Mouse (Mus musculus): Measurements from ENCODE around the gene Cycs.

The Cycs gene

DNA sequence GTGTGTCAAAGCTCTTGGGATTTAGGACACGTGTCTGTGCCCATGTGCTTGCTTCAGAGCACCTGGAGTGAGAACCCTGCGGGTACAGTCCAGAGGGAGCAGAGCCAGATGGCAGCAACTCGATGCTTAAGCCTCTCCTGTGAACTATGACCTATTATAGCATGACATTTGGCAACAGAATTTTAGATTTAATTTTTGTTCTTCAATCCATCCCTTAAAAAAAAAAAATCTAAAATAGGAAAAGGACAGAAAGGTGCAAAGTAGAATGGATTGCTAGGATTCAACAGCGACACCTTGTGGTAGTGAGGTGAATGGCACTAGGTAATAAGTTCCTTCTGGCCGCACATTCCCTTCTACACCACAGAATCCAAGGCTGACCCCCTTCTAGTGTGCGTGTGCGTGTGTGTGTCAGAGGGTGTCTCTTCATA is 39.7 kb downstream of the Cycs start:
- H3K27me3 ChIP-seq (ENCODE audit: control insufficient read depth, insufficient read depth, low read length, poor library complexity, severe bottlenecking) = no peaks in the 10 kb centered on the region
- H3K36me3 ChIP-seq (ENCODE audit: control insufficient read depth, insufficient read depth, low read length, poor library complexity, severe bottlenecking) = no peaks in the 10 kb centered on the region
- peak; percentile 74 for DNase-seq (ENCODE audit: low read depth, low spot score)

- DNase-seq (ENCODE audit: low read depth, low spot score) = no peak
- Histone ChIP-seq H3K36me3 (ENCODE audit: control insufficient read depth, insufficient read depth, low read length, poor library complexity, severe bottlenecking) (no peaks in the 10 kb centered on the region), H3K27me3 (ENCODE audit: control insufficient read depth, insufficient read depth, low read length, poor library complexity, severe bottlenecking) (no peaks in the 10 kb centered on the region)
Observed at GRCm38 (mm10) chr6:50525846-50526245, 40.5 kb downstream of the Cycs start.

- no peak for DNase-seq (ENCODE audit: low read depth, low spot score)
- H3K27me3 ChIP-seq (ENCODE audit: control insufficient read depth, insufficient read depth, low read length, poor library complexity, severe bottlenecking) = no peaks in the 10 kb centered on the region
- no peaks in the 10 kb centered on the region for H3K36me3 ChIP-seq (ENCODE audit: control insufficient read depth, insufficient read depth, low read length, poor library complexity, severe bottlenecking)
Observed at GRCm38 (mm10) chr6:50524261-50524896, 42.0 kb downstream of the Cycs start.

DNA sequence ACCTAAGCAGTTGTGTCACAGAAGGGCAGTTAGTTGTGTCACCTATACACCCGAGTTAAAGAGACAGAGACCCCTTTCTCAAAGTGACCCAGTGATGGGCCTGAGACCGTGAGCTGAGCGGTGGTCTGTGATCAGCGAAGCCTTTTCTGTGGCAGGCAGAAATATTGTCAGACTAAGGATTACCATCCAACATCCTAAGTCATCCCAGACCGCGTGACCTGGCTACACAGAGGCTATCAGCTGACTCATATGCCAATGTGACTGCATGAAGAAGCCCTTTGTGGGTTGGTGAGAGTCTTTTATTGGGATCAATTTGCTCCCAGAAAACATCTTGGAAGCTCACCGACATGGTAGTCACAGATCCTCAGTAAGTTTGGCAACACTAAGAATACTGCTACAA is 43.6 kb downstream of the Cycs start:
- no peaks in the 10 kb centered on the region for H3K27me3 ChIP-seq (ENCODE audit: control insufficient read depth, insufficient read depth, low read length, poor library complexity, severe bottlenecking)
- no peak for DNase-seq (ENCODE audit: low read depth, low spot score)

DNA sequence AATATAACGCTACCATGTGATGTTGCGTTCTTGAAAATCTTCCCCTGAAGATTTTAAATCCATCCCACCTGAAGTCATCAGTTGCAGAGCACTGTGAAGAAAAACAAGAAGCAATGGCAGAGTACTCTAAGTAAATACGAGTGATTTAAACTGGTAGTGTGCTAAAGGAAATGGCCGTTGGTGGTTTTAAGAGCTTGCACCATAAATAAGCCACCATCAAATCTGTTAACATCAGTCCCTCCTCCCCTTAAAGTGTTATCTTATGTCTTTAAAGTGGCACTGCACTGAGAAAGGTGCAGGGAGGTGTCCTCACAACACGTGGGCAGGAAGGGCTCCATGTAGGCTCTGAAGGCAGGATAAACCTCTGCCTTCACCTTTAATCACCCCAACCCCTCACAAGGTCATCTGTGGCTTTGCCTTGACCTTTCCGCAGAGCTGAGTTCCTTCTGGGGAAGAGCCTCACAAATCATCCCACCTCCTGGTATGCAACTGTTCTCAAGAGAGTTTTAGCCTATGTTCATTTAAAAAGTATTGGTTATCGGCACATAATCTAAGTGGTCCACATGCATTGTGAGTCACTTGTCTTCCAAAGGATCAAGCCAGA is 44.7 kb downstream of the Cycs start:
- H3K36me3 ChIP-seq (ENCODE audit: control insufficient read depth, insufficient read depth, low read length, poor library complexity, severe bottlenecking) = no peaks in the 10 kb centered on the region
- no peak for DNase-seq (ENCODE audit: low read depth, low spot score)
- no peaks in the 10 kb centered on the region for H3K27me3 ChIP-seq (ENCODE audit: control insufficient read depth, insufficient read depth, low read length, poor library complexity, severe bottlenecking)

More for the DNA sequence above, 43.6 kb downstream of the Cycs start:
- H3K36me3 ChIP-seq (ENCODE audit: control insufficient read depth, insufficient read depth, low read length, poor library complexity, severe bottlenecking) = no peaks in the 10 kb centered on the region

- H3K36me3 ChIP-seq (ENCODE audit: control insufficient read depth, insufficient read depth, low read length, poor library complexity, severe bottlenecking) = no peaks in the 10 kb centered on the region
- H3K27me3 ChIP-seq (ENCODE audit: control insufficient read depth, insufficient read depth, low read length, poor library complexity, severe bottlenecking) = no peaks in the 10 kb centered on the region
- no peak for DNase-seq (ENCODE audit: low read depth, low spot score)
Observed at GRCm38 (mm10) chr6:50520139-50520538, 46.2 kb downstream of the Cycs start.

- DNase-seq (ENCODE audit: low read depth, low spot score) = no peak
- no peaks in the 10 kb centered on the region for H3K27me3 ChIP-seq (ENCODE audit: control insufficient read depth, insufficient read depth, low read length, poor library complexity, severe bottlenecking)
- no peaks in the 10 kb centered on the region for H3K36me3 ChIP-seq (ENCODE audit: control insufficient read depth, insufficient read depth, low read length, poor library complexity, severe bottlenecking)
Observed at GRCm38 (mm10) chr6:50518371-50518770, 48.0 kb downstream of the Cycs start.

Measured in splenic B cell, adult 2 months (primary cell).